Comparison of ENCODE assay signal across 7 mouse cellular contexts in the genomic region with DNA sequence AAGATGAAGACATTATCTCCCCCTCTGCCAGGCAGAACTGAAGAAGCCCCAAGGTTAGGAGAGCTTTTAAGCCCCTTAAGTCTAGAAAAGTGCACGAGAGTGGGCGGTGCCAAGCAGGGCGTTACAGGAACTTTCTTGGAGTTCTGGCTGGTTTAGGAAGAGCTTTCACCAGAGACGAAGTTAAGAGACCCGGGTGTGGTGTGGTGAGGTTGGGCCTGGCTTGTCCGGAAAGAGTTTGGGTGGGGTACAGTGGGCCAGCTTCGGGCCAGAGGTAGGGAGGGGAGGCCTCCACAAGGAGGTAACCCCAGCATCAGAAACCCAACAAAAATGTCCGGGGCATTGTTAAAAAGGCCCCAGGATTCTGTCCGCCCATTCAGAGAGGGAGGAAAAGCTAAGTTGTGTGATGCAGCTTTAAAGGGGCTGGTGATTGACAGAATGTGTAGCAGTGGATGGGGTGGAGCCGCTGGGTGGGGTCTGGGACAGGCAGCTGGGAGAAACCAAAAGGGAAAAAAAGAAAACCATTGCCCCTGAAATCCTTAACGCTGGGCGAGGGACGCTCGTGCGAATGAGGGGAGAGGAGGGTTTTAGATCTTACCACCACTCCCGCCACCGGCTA. TPM values are rescaled to one million over a fixed set of nuclear protein-coding genes. Genes with fewer than 3 reads are reported as not detected.
DNase-seq lines count a peak whose midpoint lies in the region; ATAC-seq and TF ChIP-seq lines count a peak whose summit lies in the region.

A gene (plus strand): TSS at position 163 of the 616 bp plus-strand sequence.

- H3K4me3 ChIP-seq in CH12.LX (replicated peaks in 1 of 3; ENCODE audit: low read depth in 2 of 3, low read length in 2 of 3, poor library complexity in 1 of 3), result peak within 1 kb of the TSS in 1 of 3 experiments; percentile 64
- H3K4me3 ChIP-seq in ES-Bruce4 (ENCODE audit: low read depth, low read length), result peak within 1 kb of the TSS; percentile 67
- H3K4me3 ChIP-seq in embryonic facial prominence, embryonic 12.5 days, result peak within 1 kb of the TSS; percentile 51
- peak within 1 kb of the TSS; percentile 41 for H3K4me3 ChIP-seq in hindbrain, embryonic 11.5 days (ENCODE audit: low read depth, low read length)
- H3K4me3 ChIP-seq in limb, embryonic 11.5 days (ENCODE audit: low read depth, low read length), result peak within 1 kb of the TSS; percentile 45
- H3K4me3 ChIP-seq in midbrain, embryonic 12.5 days, result peak within 1 kb of the TSS; percentile 56

- no peak within 1 kb of the TSS for H3K27ac ChIP-seq in CH12.LX (ENCODE audit: insufficient read depth, low read depth)
- H3K27ac ChIP-seq in ES-Bruce4 (ENCODE audit: insufficient read depth, low read length), result peak within 1 kb of the TSS; percentile 62
- no peak within 1 kb of the TSS for H3K27ac ChIP-seq in embryonic facial prominence, embryonic 12.5 days
- no peak within 1 kb of the TSS for H3K27ac ChIP-seq in hindbrain, embryonic 11.5 days (ENCODE audit: low read depth, low read length)
- no peak within 1 kb of the TSS for H3K27ac ChIP-seq in limb, embryonic 11.5 days (replicated peaks; ENCODE audit: low read depth, low read length)
- H3K27ac ChIP-seq in midbrain, embryonic 12.5 days (replicated peaks), result peak within 1 kb of the TSS; percentile 30; the same call in 1 of the 2 replicates

- peak; percentile 72 for ATAC-seq in embryonic facial prominence, embryonic 12.5 days (ENCODE audit: insufficient number of reproducible peaks, insufficient read depth, low FRiP score, low TSS enrichment)
- ATAC-seq in hindbrain, embryonic 11.5 days (ENCODE audit: low FRiP score), result peak; percentile 80
- ATAC-seq in limb, embryonic 11.5 days (ENCODE audit: insufficient number of reproducible peaks, low FRiP score, low TSS enrichment, low read depth), result no peak
- ATAC-seq in midbrain, embryonic 12.5 days (ENCODE audit: low FRiP score, low read depth), result peak; percentile 82

- dilution Hi-C loops in CH12.LX (cut with MboI; ENCODE audit: extremely low pct_ligation_motif_present, extremely low pct_unique_long_range_greater_than_20kb, low sequenced_read_pairs), result no loop called here

- WGBS in embryonic facial prominence, embryonic 12.5 days, result 22% methylated on average over 16 of the region's 17 CpGs
- 19% methylated on average over 17 of the region's 17 CpGs for WGBS in hindbrain, embryonic 11.5 days
- WGBS in limb, embryonic 11.5 days, result 27% methylated on average over 14 of the region's 17 CpGs
- 28% methylated on average over 16 of the region's 17 CpGs for WGBS in midbrain, embryonic 12.5 days

- H3K4me1 ChIP-seq in CH12.LX (ENCODE audit: control insufficient read depth in 1 of 2, insufficient read depth in 2 of 2) (peaks cover 0 to 4% of the 10 kb centered on the region in 2 experiments; a peak in 1 of 4 replicates), ES-Bruce4 (ENCODE audit: control insufficient read depth, insufficient read depth, low read length) (peaks cover 1% of the 10 kb centered on the region)
- no peaks in the 10 kb centered on the region for H3K4me1 ChIP-seq in embryonic facial prominence, embryonic 12.5 days
- H3K4me1 ChIP-seq in hindbrain, embryonic 11.5 days (replicated peaks; ENCODE audit: control insufficient read depth, insufficient read depth, low read length), result no peaks in the 10 kb centered on the region
- H3K4me1 ChIP-seq in limb, embryonic 11.5 days (ENCODE audit: control insufficient read depth, insufficient read depth, low read length), result no peaks in the 10 kb centered on the region
- 0 out of 2 replicates have a peak, but pooled peaks cover 2% of the 10 kb centered on the region for H3K4me1 ChIP-seq in midbrain, embryonic 12.5 days

- no peaks in the 10 kb centered on the region for H3K27me3 ChIP-seq in CH12.LX (replicated peaks)
- H3K27me3 ChIP-seq in ES-Bruce4 (ENCODE audit: control insufficient read depth, insufficient read depth, low read length, poor library complexity, severe bottlenecking), result no peaks in the 10 kb centered on the region
- H3K27me3 ChIP-seq in embryonic facial prominence, embryonic 12.5 days, result peaks cover 7% of the 10 kb centered on the region; the same call in 1 of the 2 replicates
- 0 out of 2 replicates have a peak, but pooled peaks cover 2% of the 10 kb centered on the region for H3K27me3 ChIP-seq in hindbrain, embryonic 11.5 days (ENCODE audit: control insufficient read depth, insufficient read depth, low read length)
- 0 out of 2 replicates have a peak, but pooled peaks cover 3% of the 10 kb centered on the region for H3K27me3 ChIP-seq in limb, embryonic 11.5 days (ENCODE audit: control insufficient read depth, insufficient read depth, low read length)
- peaks cover 18% of the 10 kb centered on the region; the same call in 1 of the 2 replicates for H3K27me3 ChIP-seq in midbrain, embryonic 12.5 days

- H3K36me3 ChIP-seq in CH12.LX (replicated peaks in 1 of 2; ENCODE audit: control insufficient read depth in 1 of 2, insufficient read depth in 1 of 2, low read length in 1 of 2) (no peaks in the 10 kb centered on the region), ES-Bruce4 (ENCODE audit: control insufficient read depth, insufficient read depth, low read length, poor library complexity, severe bottlenecking) (no peaks in the 10 kb centered on the region)
- no peaks in the 10 kb centered on the region for H3K36me3 ChIP-seq in embryonic facial prominence, embryonic 12.5 days
- no peaks in the 10 kb centered on the region for H3K36me3 ChIP-seq in hindbrain, embryonic 11.5 days (ENCODE audit: control insufficient read depth, insufficient read depth, low read length)
- no peaks in the 10 kb centered on the region for H3K36me3 ChIP-seq in limb, embryonic 11.5 days (ENCODE audit: control insufficient read depth, insufficient read depth, low read length)
- H3K36me3 ChIP-seq in midbrain, embryonic 12.5 days, result no peaks in the 10 kb centered on the region

- H3K9me3 ChIP-seq in CH12.LX (replicated peaks; ENCODE audit: low read length) (no peaks in the 10 kb centered on the region), ES-Bruce4 (replicated peaks; ENCODE audit: control insufficient read depth, insufficient read depth, low read length, poor library complexity, severe bottlenecking) (no peaks in the 10 kb centered on the region)
- no peaks in the 10 kb centered on the region for H3K9me3 ChIP-seq in embryonic facial prominence, embryonic 12.5 days
- no peaks in the 10 kb centered on the region for H3K9me3 ChIP-seq in hindbrain, embryonic 11.5 days (ENCODE audit: control insufficient read depth, low read length)
- H3K9me3 ChIP-seq in limb, embryonic 11.5 days (ENCODE audit: control insufficient read depth, low read length), result no peaks in the 10 kb centered on the region
- H3K9me3 ChIP-seq in midbrain, embryonic 12.5 days, result no peaks in the 10 kb centered on the region

- TF ChIP-seq POLR2A in CH12.LX (IDR thresholded peaks at IDR 0.05; ENCODE audit: low read depth, low read length) (no peak), ES-Bruce4 (IDR thresholded peaks at IDR 0.05; ENCODE audit: insufficient read depth, low read length) (no peak)

- TF ChIP-seq CTCF in CH12.LX (conservative IDR thresholded peaks at IDR 0.05 in 1 of 2, IDR thresholded peaks at IDR 0.05 in 1 of 2; ENCODE audit: low read depth in 2 of 2, low read length in 2 of 2) (no peak), ES-Bruce4 (IDR thresholded peaks at IDR 0.05; ENCODE audit: low read depth, low read length) (no peak)

- H3K4me2 ChIP-seq in CH12.LX (ENCODE audit: insufficient read depth, low read depth, poor library complexity, severe bottlenecking), result no peak within 1 kb of the TSS
- H3K4me2 ChIP-seq in embryonic facial prominence, embryonic 12.5 days (replicated peaks), result peak within 1 kb of the TSS; percentile 48
- peak within 1 kb of the TSS; percentile 31 for H3K4me2 ChIP-seq in hindbrain, embryonic 11.5 days (replicated peaks; ENCODE audit: low read depth, low read length)
- peak within 1 kb of the TSS; percentile 59 for H3K4me2 ChIP-seq in limb, embryonic 11.5 days (ENCODE audit: low read depth, severe bottlenecking)
- peak within 1 kb of the TSS; percentile 51 for H3K4me2 ChIP-seq in midbrain, embryonic 12.5 days (replicated peaks)

- TF ChIP-seq RAD21 in CH12.LX (IDR thresholded peaks at IDR 0.05; ENCODE audit: low read depth, low read length), result no peak

- DNase-seq in CH12.LX (ENCODE audit: extremely low read depth), result peak; percentile 9
- DNase-seq in hindbrain, embryonic 11.5 days (ENCODE audit: low spot score), result peak; percentile 45
- peak; percentile 28 for DNase-seq in limb, embryonic 11.5 days (ENCODE audit: low spot score)
- DNase-seq in urinary bladder, postnatal 10 days (ENCODE audit: low spot score), result no peak

- H3K79me2 ChIP-seq in CH12.LX (replicated peaks; ENCODE audit: control insufficient read depth, extremely low read depth, insufficient read depth, poor library complexity, severe bottlenecking), result no peaks in the 10 kb centered on the region

- TF ChIP-seq EP300 in CH12.LX (IDR thresholded peaks at IDR 0.05; ENCODE audit: low read length) (no peak), ES-Bruce4 (IDR thresholded peaks at IDR 0.05; ENCODE audit: insufficient read depth, low read depth, low read length) (no peak)

- in situ Hi-C loops in CH12.LX (cut with MboI; ENCODE audit: low pct_ligation_motif_present, low pct_unique_long_range_greater_than_20kb, low sequenced_read_pairs), result no loop called here

- H3K9ac ChIP-seq in CH12.LX (ENCODE audit: insufficient read depth, low read depth) (no peak within 1 kb of the TSS), ES-Bruce4 (ENCODE audit: low read depth, poor library complexity, severe bottlenecking) (peak within 1 kb of the TSS; percentile 51)
- peak within 1 kb of the TSS; percentile 40 for H3K9ac ChIP-seq in embryonic facial prominence, embryonic 12.5 days
- peak within 1 kb of the TSS; percentile 29; the same call in 1 of the 2 replicates for H3K9ac ChIP-seq in hindbrain, embryonic 11.5 days (ENCODE audit: low read depth, low read length)
- H3K9ac ChIP-seq in limb, embryonic 11.5 days (ENCODE audit: low read length), result peak within 1 kb of the TSS; percentile 2; the same call in 1 of the 2 replicates
- H3K9ac ChIP-seq in midbrain, embryonic 12.5 days (replicated peaks), result peak within 1 kb of the TSS; percentile 58

TF ChIP-seq in CH12.LX, 34 proteins besides CTCF, POLR2A, EP300 and RAD21 (continues in another document):
- TF ChIP-seq CHD1 (IDR thresholded peaks at IDR 0.05; ENCODE audit: low read depth, low read length), result no peak
- no peak for TF ChIP-seq MAZ (IDR thresholded peaks at IDR 0.05; ENCODE audit: low read depth, low read length)
- no peak for TF ChIP-seq MXI1 (IDR thresholded peaks at IDR 0.05; ENCODE audit: low read depth, low read length)

RNA-seq across cellular contexts. Expression of the gene that starts here (rescaled TPM):
- total RNA-seq in CH12.LX (2012; rRNA removed) (0.08 and 0.13 TPM in 2 replicates), CH12.LX (2014; rRNA removed) (0.75 and 0.82 TPM in 2 replicates)
- polyA plus RNA-seq in CH12.LX (2012; ENCODE audit: insufficient read length, low read depth) (0.64 and 1.0 TPM in 2 replicates), ES-Bruce4 (2011; ENCODE audit: insufficient read depth, insufficient read length, low read depth, missing spikeins) (8.6 and 9.1 TPM in 2 replicates)
- polyA plus RNA-seq in embryonic facial prominence, embryonic 12.5 days (2016; fragmentation: Nextera tagmentation; extraction: Ambion mirVana), result 2.4 and 3.1 TPM in 2 replicates
- 2.2 and 2.6 TPM in 2 replicates for polyA plus RNA-seq in hindbrain, embryonic 11.5 days (2014; fragmentation: Nextera tagmentation; extraction: Ambion mirVana)
- polyA plus RNA-seq in limb, embryonic 11.5 days (2014; fragmentation: Nextera tagmentation; extraction: Ambion mirVana), result 1.2 TPM in 2 replicates
- polyA plus RNA-seq in midbrain, embryonic 12.5 days (2016; fragmentation: Nextera tagmentation; extraction: Ambion mirVana), result 3.3 and 3.8 TPM in 2 replicates

Comparison
In these comparisons a context has a peak if more than half of its experiments do, and no peak if none do; other contexts are left out.
1. H3K27ac ChIP-seq: peak in ES-Bruce4 (single experiment) and midbrain, embryonic 12.5 days (single experiment); none in CH12.LX (single experiment), embryonic facial prominence, embryonic 12.5 days (single experiment), hindbrain, embryonic 11.5 days (single experiment) and limb, embryonic 11.5 days (single experiment).